Mouse (Mus musculus): ENCODE results near the gene Slc44a5.
A peak's percentile ranks its signal among the peaks of the same experiment; 100 is the strongest.

Gene Slc44a5

GRCm38 (mm10) chr3:154165882-154166281 is 192.6 kb downstream of the Slc44a5 start:
- DNase-seq (ENCODE audit: low read depth, low spot score), result no peak

- no peak for DNase-seq (ENCODE audit: low read depth, low spot score)
These were observed 198.8 kb downstream of the Slc44a5 start for GRCm38 (mm10) chr3:154171881-154172592.

- no peak for DNase-seq (ENCODE audit: low read depth, low spot score)
These were observed 199.3 kb downstream of the Slc44a5 start for GRCm38 (mm10) chr3:154172593-154172965.

DNA sequence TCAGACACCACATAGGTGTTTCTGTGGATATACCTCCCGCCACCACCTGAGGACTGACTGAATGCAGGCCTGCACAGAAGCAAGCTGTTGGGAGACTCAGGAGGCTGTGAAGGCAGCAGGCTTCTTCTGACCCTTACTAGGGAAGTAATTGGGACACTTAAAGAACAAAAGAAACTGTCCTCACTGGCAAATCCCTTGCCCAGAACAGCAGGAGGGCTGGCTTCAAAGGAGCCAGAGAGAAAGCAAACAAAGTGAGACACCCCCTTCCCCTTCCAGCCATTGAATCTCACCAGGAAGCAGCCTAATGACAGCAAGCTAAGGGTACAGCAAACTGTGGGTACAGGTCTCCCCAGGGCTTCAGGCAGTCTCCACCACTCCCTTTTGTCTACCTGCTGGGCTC is 200.3 kb downstream of the Slc44a5 start:
- no peak for DNase-seq (ENCODE audit: low read depth, low spot score)

DNA sequence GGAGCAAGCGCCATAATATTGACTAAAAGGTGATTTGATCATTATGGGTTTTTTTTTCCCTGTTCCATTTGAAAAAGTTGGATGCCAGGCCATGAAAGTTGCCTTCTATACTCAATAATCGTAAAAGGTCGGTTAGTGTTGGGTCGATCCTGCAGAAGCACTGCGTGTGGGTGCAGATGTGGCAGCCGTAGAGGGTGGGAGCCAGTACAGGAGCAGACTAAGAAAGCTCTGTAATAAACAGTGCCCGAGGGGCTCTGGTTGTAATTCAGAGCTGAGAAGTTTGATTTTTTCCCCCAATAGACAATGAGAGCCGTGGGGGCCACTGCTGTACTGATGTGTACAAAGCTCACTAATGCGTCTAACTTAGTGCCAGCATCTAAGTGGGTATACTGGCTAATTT is 200.8 kb downstream of the Slc44a5 start:
- DNase-seq (ENCODE audit: low read depth, low spot score), result no peak

- no peak for DNase-seq (ENCODE audit: low read depth, low spot score)
These were observed 201.5 kb downstream of the Slc44a5 start for GRCm38 (mm10) chr3:154174766-154175165.

DNA sequence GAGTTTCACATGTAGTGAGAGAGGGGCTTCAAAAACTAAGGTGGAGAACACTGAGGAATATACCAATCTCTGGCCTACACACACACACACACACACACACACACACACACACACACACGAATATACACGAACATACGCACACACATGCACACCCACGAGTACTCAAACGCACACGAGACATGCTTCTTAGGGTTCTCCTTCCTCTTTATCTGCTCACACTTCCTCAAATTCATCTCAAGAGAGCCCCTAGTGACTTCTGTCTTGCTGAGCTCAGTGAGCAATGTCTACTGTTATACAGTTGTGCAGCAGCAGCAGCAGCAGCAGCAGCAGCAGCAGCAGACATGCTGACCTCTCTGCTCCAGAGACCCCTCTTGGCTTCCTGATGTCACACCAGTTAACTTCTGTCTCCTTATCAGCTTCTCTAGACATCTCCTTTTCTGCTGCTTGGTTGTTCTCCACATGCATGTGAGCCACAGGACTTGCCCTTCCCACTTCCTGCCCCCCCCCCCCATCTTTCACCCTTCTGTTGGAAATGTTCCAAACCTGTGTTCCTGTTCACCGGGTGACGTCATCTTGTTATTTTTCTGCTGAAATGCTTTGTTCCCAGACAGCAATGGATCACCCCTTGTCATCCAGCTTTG is 204.5 kb downstream of the Slc44a5 start:
- peak; percentile 48 for DNase-seq (ENCODE audit: low read depth, low spot score)

GRCm38 (mm10) chr3:154179423-154179920 is 206.2 kb downstream of the Slc44a5 start:
- DNase-seq (ENCODE audit: low read depth, low spot score), result no peak

GRCm38 (mm10) chr3:154182987-154183386 is 209.8 kb downstream of the Slc44a5 start:
- peak; percentile 2 for DNase-seq (ENCODE audit: low read depth, low spot score)

- DNase-seq (ENCODE audit: low read depth, low spot score), result no peak
These were observed 210.7 kb downstream of the Slc44a5 start for GRCm38 (mm10) chr3:154183957-154184356.

DNA sequence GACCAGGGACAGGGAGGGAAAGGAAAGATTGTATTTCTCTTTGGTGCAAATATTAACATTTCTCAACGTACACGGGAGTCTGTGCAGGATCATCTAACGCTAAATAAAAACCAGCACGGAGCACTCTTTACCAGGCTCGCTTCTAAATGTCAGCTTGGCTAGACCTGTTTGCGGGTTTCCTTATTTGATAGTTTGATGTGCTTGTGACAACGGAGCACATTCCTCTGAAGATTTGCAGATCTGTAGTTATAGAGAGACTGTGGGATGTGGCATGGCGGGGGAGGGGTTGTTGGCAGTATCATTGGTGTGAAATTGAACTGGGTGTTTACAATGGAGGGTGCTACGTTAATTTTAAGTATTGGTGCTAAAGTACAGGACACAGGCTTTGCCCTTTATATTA is 215.4 kb downstream of the Slc44a5 start:
- no peak for DNase-seq (ENCODE audit: low read depth, low spot score)

- DNase-seq (ENCODE audit: low read depth, low spot score), result no peak
These were observed 219.2 kb downstream of the Slc44a5 start for GRCm38 (mm10) chr3:154192328-154193030.

DNA sequence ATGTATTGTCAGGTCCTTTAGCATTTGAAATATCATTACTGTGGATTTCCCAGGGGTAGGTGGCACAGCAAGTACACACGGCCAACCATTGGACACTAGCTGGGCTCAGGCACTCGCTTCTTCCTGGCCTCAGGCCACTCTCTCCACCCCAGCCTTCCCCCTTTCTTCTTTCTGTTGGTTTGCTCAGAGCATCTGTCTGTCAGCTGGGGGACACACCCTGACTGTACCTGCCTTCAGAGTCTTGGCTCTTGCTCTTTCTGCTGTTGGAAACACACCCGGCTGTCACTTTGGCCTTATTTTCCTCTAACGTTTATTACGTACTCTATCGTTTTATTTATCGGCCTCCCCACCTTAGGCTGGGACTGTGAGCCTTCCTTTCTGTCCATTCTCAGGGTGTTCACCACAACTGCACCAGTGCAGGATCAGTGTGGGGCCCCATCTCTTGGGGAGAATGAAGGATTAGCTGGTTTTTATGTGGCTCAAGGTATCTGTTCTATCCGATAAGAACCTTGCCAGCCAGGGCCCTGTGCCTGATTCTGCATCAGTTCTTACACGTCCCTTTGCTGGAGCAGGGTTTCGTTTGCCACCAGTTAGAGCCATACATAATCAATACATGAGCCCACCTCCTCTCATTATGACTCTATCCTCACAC is 220.1 kb downstream of the Slc44a5 start:
- no peak for DNase-seq (ENCODE audit: low read depth, low spot score)

DNA sequence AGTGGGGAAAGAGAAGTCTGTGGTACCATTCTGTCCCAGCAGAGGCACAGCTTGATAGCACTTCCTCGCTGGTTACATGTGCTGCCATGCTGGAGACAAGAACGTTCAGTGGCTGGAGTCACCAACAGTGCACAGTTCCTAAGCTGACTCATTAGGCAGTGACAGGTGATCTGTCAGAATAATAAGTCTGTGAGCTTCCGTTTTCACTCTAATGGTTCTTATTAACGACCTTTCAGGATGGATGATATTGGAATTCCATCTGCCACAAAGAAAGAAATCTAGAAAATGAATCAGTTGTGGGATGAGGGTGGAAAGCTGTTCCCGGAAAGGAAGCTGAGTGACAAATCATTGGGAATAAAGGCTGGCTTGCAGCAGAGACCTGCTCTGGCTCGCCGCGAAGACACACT is 227.2 kb downstream of the Slc44a5 start:
- no peak for DNase-seq (ENCODE audit: low read depth, low spot score)

- no peak for DNase-seq (ENCODE audit: low read depth, low spot score)
These were observed 228.6 kb downstream of the Slc44a5 start for GRCm38 (mm10) chr3:154201796-154202195.

- DNase-seq (ENCODE audit: low read depth, low spot score), result no peak
These were observed 229.1 kb downstream of the Slc44a5 start for GRCm38 (mm10) chr3:154202383-154202782.

GRCm38 (mm10) chr3:154208479-154208878 is 235.2 kb downstream of the Slc44a5 start:
- no peak for DNase-seq (ENCODE audit: low read depth, low spot score)

DNA sequence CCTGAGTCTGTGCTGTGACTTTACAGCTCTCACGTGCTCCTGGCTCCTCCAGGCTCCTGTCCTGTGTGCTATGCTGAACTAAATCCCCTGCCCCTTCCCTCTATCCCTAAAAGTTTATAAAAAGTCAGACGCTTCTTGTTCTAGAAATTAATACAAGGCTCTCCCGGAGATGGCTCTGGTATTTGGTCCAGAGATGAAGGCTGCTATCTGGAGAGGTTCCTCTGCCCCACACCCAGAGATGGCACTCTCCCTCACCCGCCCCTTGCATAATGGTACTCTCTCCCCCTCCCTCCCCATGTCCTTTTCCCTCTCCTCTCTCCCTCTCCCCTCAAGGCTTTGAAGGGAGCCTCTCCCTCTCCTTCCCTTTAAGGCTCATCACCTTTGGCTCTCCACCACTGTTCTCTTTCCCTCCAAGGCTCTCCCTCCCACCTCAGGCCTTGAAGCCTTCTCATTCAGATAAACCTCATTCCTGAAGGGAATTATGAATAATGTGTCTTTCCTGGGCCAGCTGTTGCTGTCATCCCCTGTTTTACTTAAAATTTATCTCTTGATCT is 236.0 kb downstream of the Slc44a5 start:
- no peak for DNase-seq (ENCODE audit: low read depth, low spot score)

GRCm38 (mm10) chr3:154209776-154210430 is 236.7 kb downstream of the Slc44a5 start:
- DNase-seq (ENCODE audit: low read depth, low spot score), result no peak

DNA sequence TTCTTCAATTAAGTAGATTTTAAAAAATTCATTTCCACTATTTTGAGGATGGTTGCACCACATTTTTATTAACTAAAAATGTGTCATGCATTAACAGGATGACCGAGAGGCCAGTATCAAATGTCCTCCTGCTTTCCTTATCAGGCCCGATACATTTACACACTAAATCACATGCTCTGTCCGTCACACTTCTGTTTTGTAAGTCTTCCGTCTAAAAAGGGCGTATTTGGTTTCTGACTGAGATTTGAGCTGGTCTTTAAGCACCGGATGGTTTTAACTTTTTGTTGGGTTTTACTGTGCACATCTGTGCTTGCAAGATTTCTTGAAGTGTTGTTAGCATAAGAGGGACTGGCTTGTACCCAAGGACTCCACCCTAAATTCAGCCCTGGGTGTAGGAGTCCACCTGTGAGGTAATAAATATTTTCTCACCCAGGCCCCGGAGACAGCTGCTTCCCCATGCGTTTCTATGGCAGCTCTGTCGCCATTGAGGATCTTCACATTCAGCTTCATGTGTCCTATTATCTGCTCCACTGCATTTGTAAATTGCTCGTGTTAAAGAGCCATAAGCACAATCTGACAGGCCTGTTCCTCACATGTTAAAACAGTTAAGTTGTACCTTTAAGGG is 237.3 kb downstream of the Slc44a5 start:
- DNase-seq (ENCODE audit: low read depth, low spot score), result no peak

GRCm38 (mm10) chr3:154212551-154212950 is 239.3 kb downstream of the Slc44a5 start:
- no peak for DNase-seq (ENCODE audit: low read depth, low spot score)

Data from A20 (cell line).